Mouse (Mus musculus): Measurements from ENCODE around the gene 5730409E04Rik.

- no peak for TF ChIP-seq EP300 (IDR thresholded peaks at IDR 0.05; ENCODE audit: low read length)
- no peak for TF ChIP-seq POLR2AphosphoS2 (IDR thresholded peaks at IDR 0.05; ENCODE audit: low read depth, low read length)
- TF ChIP-seq CTCF (conservative IDR thresholded peaks at IDR 0.05 in 1 of 2, IDR thresholded peaks at IDR 0.05 in 1 of 2; ENCODE audit: low read depth in 2 of 2, low read length in 2 of 2), result no peak
- TF ChIP-seq TBP (conservative IDR thresholded peaks at IDR 0.05; ENCODE audit: low read depth, low read length), result no peak
Observed at GRCm38 (mm10) chr4:126636330-126636729, 26.7 kb downstream of the 5730409E04Rik start.
